Mouse (Mus musculus): Measurements from ENCODE around the gene Pdcl2.

DNA sequence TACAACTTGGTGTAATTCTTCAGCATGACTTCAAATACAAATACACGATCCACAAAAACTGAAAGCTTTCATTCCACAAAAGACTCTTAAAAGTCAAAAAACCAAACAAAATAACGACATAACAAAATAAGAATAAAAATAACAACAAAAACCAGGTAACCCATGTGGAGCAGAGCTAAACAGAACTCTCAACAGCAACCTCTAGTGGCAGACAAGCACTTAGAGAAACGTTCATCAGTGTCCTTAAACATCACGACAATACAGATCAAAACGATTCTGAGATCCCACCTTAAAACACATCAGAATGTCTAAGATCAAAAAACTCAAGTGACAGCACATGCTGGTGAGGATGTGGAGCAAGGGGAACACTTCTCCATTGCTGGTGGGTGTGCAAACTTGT lies 43.9 kb downstream of the Pdcl2 start:
- no peak for TF ChIP-seq CTCF (IDR thresholded peaks at IDR 0.05; ENCODE audit: borderline replicate concordance, insufficient read depth, low read depth, low read length)
- no peak for TF ChIP-seq POLR2A (IDR thresholded peaks at IDR 0.05; ENCODE audit: borderline replicate concordance, insufficient read depth, low read length)
